Mouse (Mus musculus) inflammation-experienced regulatory T-cells, adult 6 months (primary cell): ENCODE data around the gene Plekhg1. TPM values are rescaled to one million over a fixed set of nuclear protein-coding genes. Genes with fewer than 3 reads are reported as not detected.

Experiments used
- ATAC-seq: one replicate; pipeline ENCODE4 v1.8.0; 2017
- polyA plus RNA-seq, 3 experiments: library from polyadenylated mRNA; unstranded; fragments of 100-300 nt; shearing (Covaris generic); gene quantifications; one replicate each; pipeline ENCODE4 v1.2.1; 2017

Plekhg1 gene
- polyA plus RNA-seq, 3 experiments from 2014 or later, result 0.19 TPM; not detected in 2

DNA sequence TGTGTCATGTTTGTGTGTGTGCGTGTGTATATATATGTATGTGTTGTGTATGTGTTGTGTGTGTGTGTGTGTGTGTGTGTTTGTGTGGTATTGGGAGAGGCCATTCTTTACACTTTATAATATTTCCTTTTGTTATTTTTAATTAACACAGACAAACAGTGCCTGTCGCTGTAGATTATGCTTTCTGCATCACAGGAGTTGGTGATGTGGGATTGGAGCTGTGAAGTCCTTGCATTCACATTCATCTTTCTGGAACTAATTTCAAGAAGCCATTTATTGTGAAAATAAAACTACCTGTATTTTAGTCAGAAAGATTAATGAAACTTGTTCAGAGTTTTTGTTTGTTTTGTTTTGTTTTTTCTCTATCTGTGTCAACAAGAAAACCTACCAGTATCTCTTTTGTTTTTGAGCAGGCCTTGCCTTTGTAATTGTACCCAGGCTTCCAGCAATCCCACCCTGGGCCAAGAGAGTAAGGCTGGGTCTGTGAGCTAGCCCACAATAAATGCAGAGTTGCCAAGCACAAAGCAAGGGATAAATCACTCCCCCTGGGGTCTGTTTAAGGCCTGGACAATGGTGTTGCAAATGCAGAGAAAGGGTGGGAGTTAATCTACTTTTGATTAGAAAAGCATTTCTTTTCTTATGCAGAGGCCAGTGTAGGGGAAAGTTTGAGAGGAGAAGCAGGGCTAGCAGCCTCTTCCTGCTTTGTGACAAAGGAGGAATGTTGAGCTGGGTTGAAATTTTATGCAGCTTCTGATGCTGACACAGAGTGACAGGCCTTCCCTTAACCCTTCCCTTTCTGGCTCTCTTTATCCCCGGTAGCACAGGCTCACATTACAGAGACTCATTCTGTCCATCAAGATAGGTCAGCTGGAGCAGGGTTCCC, 151.5 kb downstream of the Plekhg1 start:
- ATAC-seq, result no peak

GRCm38 (mm10) chr10:3892368-3892767, 152.2 kb downstream of the Plekhg1 start:
- ATAC-seq, result no peak

- ATAC-seq, result no peak
Measured at GRCm38 (mm10) chr10:3898068-3898467, 157.9 kb downstream of the Plekhg1 start.

- no peak for ATAC-seq
Measured at GRCm38 (mm10) chr10:3900416-3900956, 160.3 kb downstream of the Plekhg1 start.

GRCm38 (mm10) chr10:3905747-3906146, 165.6 kb downstream of the Plekhg1 start:
- no peak for ATAC-seq

- ATAC-seq, result no peak
Measured at GRCm38 (mm10) chr10:3914104-3914503, 173.9 kb downstream of the Plekhg1 start.

DNA sequence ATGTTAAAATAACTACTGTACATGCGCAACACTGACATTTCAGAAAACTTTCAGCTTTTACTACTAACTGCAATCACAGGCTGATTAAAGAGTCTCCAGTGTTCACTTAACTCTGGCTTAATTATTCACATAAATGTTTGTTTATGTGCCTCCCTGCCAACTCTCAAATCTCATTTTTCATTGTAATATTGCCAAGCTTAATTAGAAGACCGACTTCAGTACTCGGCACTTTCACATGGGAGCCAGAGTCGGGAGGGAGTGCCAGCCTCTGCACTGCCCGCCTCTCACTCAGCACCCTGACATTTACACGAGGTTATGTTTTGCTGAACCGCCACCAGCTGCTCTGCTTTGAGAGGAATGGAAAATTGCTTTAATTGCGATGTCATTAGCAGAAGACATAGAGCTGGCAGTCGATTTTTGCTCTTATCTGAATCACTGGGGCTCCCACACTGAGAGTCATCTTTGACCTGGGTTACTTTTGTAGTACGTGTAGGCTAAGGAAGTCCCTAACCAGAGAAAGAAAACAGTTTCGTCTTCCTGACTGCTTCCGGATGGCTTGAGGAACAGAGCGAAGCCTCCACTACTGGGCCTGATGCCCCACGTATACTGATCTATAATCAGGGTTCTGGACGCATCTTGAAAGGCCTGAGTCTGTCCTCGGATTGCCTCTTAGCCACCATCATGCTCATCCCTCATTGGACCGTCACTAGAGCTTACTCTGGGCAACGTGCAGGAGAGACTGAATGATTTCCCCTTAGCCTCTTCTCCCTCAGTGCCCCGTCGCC, 180.4 kb downstream of the Plekhg1 start:
- no peak for ATAC-seq

- ATAC-seq, result no peak
Measured at GRCm38 (mm10) chr10:3928008-3928545, 187.9 kb downstream of the Plekhg1 start.

GRCm38 (mm10) chr10:3931831-3932230, 191.7 kb downstream of the Plekhg1 start:
- no peak for ATAC-seq

DNA sequence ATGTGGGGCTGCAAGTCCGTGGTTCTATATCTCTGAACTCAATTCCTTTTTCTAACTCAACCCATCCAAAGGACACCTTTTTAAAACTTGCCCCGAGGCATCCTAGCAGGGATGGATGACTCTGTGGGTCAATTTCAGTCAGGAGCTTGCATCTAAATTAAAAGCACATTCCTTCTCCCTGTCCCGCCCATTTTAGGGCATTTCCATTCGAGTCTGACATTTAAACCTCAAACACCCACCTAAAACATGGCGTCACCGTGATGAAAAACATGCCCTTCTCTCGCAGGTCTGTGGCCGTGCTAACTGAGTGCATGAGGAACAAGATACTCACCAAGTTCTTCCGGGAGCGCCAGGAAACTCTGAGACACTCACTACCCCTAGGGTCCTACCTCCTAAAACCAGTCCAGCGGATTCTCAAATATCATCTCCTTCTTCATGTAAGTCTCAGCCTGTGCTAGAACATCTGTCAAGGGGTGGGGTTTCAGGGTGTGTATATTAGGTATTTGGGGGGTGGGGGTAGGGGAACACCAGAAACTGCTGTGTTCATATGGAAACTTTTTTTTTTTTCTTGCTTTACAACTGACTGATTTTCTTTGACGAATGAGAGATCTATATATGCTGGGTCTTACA, 193.3 kb downstream of the Plekhg1 start:
- no peak for ATAC-seq

GRCm38 (mm10) chr10:3936864-3937263, 196.7 kb downstream of the Plekhg1 start:
- ATAC-seq, result no peak

GRCm38 (mm10) chr10:3939895-3940595, 199.9 kb downstream of the Plekhg1 start:
- ATAC-seq, result no peak

- ATAC-seq, result no peak
Measured at GRCm38 (mm10) chr10:3940596-3940975, 200.4 kb downstream of the Plekhg1 start.

- ATAC-seq, result no peak
Measured at GRCm38 (mm10) chr10:3941054-3941757, 201.0 kb downstream of the Plekhg1 start.

- no peak for ATAC-seq
Measured at GRCm38 (mm10) chr10:3942289-3942688, 202.1 kb downstream of the Plekhg1 start.

DNA sequence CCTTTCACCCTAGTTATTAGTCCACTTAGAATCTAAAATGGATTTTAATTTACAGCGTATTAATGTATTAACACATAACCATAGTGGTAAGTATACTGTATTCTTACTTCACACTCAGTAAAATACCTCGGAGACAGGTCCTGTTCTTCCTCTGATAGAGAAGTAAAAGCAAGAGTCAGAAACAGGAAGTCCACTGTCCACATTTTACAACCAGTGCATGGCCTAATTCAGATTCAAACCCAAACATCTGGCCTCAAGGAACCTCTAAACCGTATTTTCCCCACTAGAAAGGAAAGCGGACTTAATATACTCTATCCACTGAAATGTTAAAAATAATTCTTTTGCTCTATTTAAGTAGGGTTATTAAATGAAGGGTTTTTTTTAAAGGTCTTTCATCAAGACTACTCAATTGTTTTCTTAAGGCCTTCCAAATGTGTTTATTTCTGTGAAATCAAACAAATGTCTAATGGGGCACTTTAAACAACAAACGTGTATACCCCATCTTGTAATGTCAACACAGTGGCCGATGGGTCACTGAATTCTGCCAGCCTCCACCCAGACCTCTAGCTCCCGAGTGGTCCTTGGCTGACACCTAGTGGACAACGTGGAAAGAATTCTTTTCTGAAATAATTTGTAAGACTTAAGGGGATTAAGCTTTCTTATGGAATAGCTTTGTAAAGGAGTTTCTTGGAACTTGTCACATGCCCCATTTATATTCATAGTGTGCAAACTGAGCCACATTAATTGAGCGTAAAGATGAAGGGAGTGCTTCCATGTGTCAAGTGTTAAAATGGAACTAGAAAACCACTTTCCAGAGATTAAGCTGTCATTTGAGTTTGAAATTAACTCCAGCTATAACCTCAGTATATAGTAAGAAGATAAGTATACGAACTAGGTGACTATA, 203.6 kb downstream of the Plekhg1 start:
- no peak for ATAC-seq

DNA sequence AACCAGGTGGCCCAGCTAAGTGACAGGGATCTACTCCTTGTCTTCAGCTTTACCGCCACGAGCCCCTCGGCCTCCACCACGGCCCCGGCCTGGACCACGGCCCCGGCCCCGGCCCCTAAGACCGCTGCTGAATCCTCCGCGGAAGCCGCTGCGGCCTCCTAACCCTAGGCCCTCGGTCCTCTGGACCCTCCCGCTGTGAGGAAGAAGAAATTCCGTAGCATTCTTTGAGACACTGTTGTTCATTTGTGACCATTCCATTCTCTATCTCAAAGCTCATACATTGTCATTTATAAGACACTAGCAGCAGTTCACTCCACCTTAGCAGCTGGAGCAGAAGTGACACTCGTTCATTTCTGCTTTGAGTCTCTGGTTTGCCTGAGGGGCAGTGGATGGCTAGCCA, 206.7 kb downstream of the Plekhg1 start:
- ATAC-seq, result no peak

DNA sequence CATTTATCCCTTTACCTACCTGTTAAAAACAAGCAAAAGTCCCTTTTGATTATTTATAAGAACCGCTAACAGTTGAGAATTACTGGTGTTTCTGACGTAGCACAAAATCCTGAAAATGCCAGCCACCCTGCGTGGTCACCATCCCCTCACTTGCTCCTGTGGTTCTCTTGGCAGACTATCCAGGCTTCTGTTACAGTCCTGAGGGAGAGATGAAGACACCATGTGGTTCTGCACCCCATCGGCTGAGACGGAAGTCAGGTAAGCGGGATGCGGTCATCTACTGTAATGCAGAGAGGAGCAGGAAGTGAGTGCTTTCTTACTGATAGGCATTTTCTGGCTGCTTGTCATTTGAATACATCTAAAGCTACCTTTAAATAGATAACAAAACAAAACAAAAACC, 207.2 kb downstream of the Plekhg1 start:
- ATAC-seq, result no peak

GRCm38 (mm10) chr10:3949306-3949705, 209.1 kb downstream of the Plekhg1 start:
- no peak for ATAC-seq

- no peak for ATAC-seq
Measured at GRCm38 (mm10) chr10:3956471-3956870, 216.3 kb downstream of the Plekhg1 start.
